Mouse (Mus musculus) ES-Bruce4 (cell line): Measurements from ENCODE around the gene F11r. TPM values are rescaled to one million over a fixed set of nuclear protein-coding genes. Genes with fewer than 3 reads are reported as not detected.

ENCODE experiments used
- H3K27ac ChIP-seq: 2 replicates; pipeline ENCODE4 v1.5.1; 2012; ENCODE audit warnings: low read length, inconsistent platforms; ENCODE audit not compliant: insufficient read depth
- H3K27me3 ChIP-seq: 2 replicates; pipeline ENCODE4 v1.6.1; 2012; ENCODE audit warnings: mild to moderate bottlenecking, low read length, inconsistent platforms; ENCODE audit not compliant: control insufficient read depth, poor library complexity, insufficient read depth, severe bottlenecking
- H3K36me3 ChIP-seq: 2 replicates; pipeline ENCODE4 v1.6.1; 2012; ENCODE audit warnings: inconsistent platforms, mild to moderate bottlenecking, low read length, moderate library complexity; ENCODE audit not compliant: control insufficient read depth, poor library complexity, insufficient read depth, severe bottlenecking
- H3K4me1 ChIP-seq: one replicate; pipeline ENCODE4 v1.8.1; 2011; ENCODE audit warnings: low read length; ENCODE audit not compliant: control insufficient read depth, insufficient read depth
- H3K4me3 ChIP-seq: 2 replicates; pipeline ENCODE4 v1.5.1; 2011; ENCODE audit warnings: low read depth, mild to moderate bottlenecking, low read length
- H3K9ac ChIP-seq: 2 replicates; pipeline ENCODE4 v1.6.1; 2012; ENCODE audit warnings: low read depth, mild to moderate bottlenecking, inconsistent platforms; ENCODE audit not compliant: poor library complexity, severe bottlenecking
- H3K9me3 ChIP-seq: replicated peaks from 2 replicates; pipeline ENCODE4 v1.6.1; 2012; ENCODE audit warnings: mild to moderate bottlenecking, low read length, inconsistent platforms; ENCODE audit not compliant: control insufficient read depth, poor library complexity, insufficient read depth, severe bottlenecking
- CTCF ChIP-seq: IDR thresholded peaks from one replicate; pipeline ENCODE4 v1.8.1; 2011; ENCODE audit warnings: low read depth, low read length
- EP300 ChIP-seq: IDR thresholded peaks from 2 replicates; pipeline ENCODE4 v1.6.1; 2011; ENCODE audit warnings: low read depth, low read length; ENCODE audit not compliant: insufficient read depth
- POLR2A ChIP-seq: IDR thresholded peaks from one replicate; pipeline ENCODE4 v1.8.1; 2011; ENCODE audit warnings: low read length; ENCODE audit not compliant: insufficient read depth
- polyA plus RNA-seq: library from polyadenylated mRNA; stranded (reverse); fragments of >200 nt; gene quantifications from 2 replicates; pipeline ENCODE4 v1.2.4, GENCODE M21; 2011; ENCODE audit warnings: low read depth; ENCODE audit not compliant: missing spikeins, insufficient read depth, insufficient read length

Gene F11r
- polyA plus RNA-seq, 1 experiment = 123 TPM

DNA sequence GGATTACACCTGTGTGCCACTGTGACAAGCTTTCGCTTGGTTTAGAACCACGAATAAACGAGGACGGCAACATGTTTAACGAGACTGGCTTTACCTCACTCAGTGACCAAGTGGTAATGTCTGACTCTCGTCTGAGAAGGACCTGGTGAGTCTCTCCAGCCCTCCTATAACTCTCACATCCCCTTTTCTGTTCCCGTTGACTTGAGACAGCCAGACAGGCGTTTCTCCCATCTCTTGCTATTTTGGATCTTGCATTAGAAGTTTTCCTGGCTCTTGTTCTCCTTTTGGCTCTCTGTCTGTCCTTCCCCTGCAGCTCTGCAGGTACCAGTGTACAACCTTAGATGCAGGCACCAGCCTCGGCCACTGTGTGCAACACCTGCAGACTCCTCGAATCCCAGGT lies 13.7 kb downstream of the F11r start:
- no peak for TF ChIP-seq EP300
- no peak overlapping the region for H3K27ac ChIP-seq

DNA sequence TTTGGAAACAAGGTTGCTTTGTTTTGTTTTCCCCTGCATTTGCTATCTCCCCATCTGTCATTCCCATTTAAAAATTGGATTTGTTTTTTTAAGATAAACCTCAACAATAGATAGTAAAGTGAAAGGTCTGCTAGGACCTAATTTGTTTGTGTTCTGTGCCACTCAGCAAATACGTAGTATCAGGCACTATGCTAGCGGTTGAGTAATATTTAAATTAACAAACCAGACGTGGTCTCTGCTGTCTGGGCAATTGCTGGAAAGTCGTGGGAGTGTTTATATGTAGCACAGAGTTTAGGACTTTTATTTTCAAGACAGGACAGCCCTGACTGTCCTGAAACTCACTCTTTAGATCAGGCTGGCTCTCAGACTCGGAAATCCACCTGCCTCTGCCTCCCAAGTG lies 15.2 kb downstream of the F11r start:
- Histone ChIP-seq H3K4me3 (no peak overlapping the region), H3K27ac (no peak overlapping the region), H3K27me3 (no peaks in the 10 kb centered on the region), H3K9ac (no peak overlapping the region), H3K4me1 (peaks cover 4% of the 10 kb centered on the region), H3K9me3 (no peaks in the 10 kb centered on the region), H3K36me3 (no peaks in the 10 kb centered on the region)
- no peak for TF ChIP-seq EP300

More for the DNA sequence above, 13.7 kb downstream of the F11r start:
- no peaks in the 10 kb centered on the region for H3K9me3 ChIP-seq
- H3K9ac ChIP-seq = no peak overlapping the region
- H3K36me3 ChIP-seq = no peaks in the 10 kb centered on the region
- no peaks in the 10 kb centered on the region for H3K27me3 ChIP-seq
- no peak overlapping the region for H3K4me3 ChIP-seq
- H3K4me1 ChIP-seq = peaks cover 4% of the 10 kb centered on the region

GRCm38 (mm10) chr1:171452923-171453322 lies 15.6 kb downstream of the F11r start:
- Histone ChIP-seq H3K36me3 (no peaks in the 10 kb centered on the region), H3K9me3 (no peaks in the 10 kb centered on the region), H3K9ac (no peak overlapping the region), H3K4me3 (no peak overlapping the region), H3K27ac (no peak overlapping the region), H3K27me3 (no peaks in the 10 kb centered on the region), H3K4me1 (peaks cover 4% of the 10 kb centered on the region)
- TF ChIP-seq CTCF (no peak), EP300 (no peak), POLR2A (no peak)

DNA sequence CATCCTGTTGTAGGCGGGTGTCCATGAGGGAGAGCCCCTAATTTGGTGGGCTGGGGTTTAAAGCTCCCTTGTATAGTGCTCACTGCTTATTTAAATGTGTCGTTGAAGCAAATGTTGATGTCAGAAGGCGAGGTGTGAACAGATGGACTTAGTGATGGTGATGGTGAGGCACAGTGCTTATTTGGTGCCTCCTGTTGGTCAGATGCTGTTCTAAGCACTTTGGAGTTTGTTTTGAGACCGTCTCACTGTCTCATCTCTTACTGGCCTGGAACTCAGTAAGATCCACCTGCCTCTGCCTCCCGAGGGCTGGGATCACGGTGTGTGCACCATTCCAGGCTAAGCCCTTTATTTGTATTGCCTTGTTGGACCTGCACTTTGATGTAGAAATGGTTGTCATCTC lies 17.6 kb downstream of the F11r start:
- TF ChIP-seq EP300 (no peak), CTCF (no peak), POLR2A (no peak)
- Histone ChIP-seq H3K27me3 (no peaks in the 10 kb centered on the region), H3K36me3 (no peaks in the 10 kb centered on the region), H3K27ac (no peak overlapping the region), H3K4me3 (no peak overlapping the region), H3K9me3 (no peaks in the 10 kb centered on the region), H3K9ac (no peak overlapping the region), H3K4me1 (peaks cover 4% of the 10 kb centered on the region)

- Histone ChIP-seq H3K4me1 (peaks cover 6% of the 10 kb centered on the region), H3K4me3 (no peak overlapping the region), H3K27me3 (no peaks in the 10 kb centered on the region), H3K9ac (no peak overlapping the region), H3K9me3 (no peaks in the 10 kb centered on the region; the same call in none of the 2 replicates), H3K36me3 (peaks cover 14% of the 10 kb centered on the region), H3K27ac (no peak overlapping the region)
- TF ChIP-seq EP300 = no peak
- TF ChIP-seq POLR2A = no peak
- TF ChIP-seq CTCF = no peak
These were observed 20.2 kb downstream of the F11r start for GRCm38 (mm10) chr1:171457568-171457967.

- H3K36me3 ChIP-seq = peaks cover 29% of the 10 kb centered on the region
- no peaks in the 10 kb centered on the region for H3K27me3 ChIP-seq
- H3K9me3 ChIP-seq = no peaks in the 10 kb centered on the region; the same call in none of the 2 replicates
- no peak overlapping the region for H3K9ac ChIP-seq
- no peak overlapping the region for H3K4me3 ChIP-seq
- peaks cover 2% of the 10 kb centered on the region for H3K4me1 ChIP-seq
- no peak for TF ChIP-seq POLR2A
- TF ChIP-seq CTCF = no peak
- TF ChIP-seq EP300 = no peak
- no peak overlapping the region for H3K27ac ChIP-seq
These were observed 22.5 kb downstream of the F11r start for GRCm38 (mm10) chr1:171459791-171460190.
